Mouse (Mus musculus) liver, embryonic 12.5 days (tissue): ENCODE results near the gene Ror1. TPM values are rescaled to one million over a fixed set of nuclear protein-coding genes. Genes with fewer than 3 reads are reported as not detected.

Experiments
- ATAC-seq: fragments of 200-750 bp; cut with Nextera tagmentation; 2 replicates; pipeline ENCODE4 v1.8.0; 2017; ENCODE audit warnings: moderate number of reproducible peaks, mild to moderate bottlenecking, moderate library complexity
- H3K27ac ChIP-seq: fragments of 300-500 bp; sonication (generic); 2 replicates; pipeline ENCODE4 v1.5.1; 2016; ENCODE audit warnings: mild to moderate bottlenecking
- H3K27me3 ChIP-seq: fragments of 300-500 bp; sonication (generic); replicated peaks from 2 replicates; pipeline ENCODE4 v1.6.1; 2016; ENCODE audit warnings: mild to moderate bottlenecking, moderate library complexity
- H3K36me3 ChIP-seq: fragments of 300-500 bp; sonication (generic); 2 replicates; pipeline ENCODE4 v1.6.1; 2016; ENCODE audit warnings: mild to moderate bottlenecking, moderate library complexity
- H3K4me1 ChIP-seq: fragments of 300-500 bp; sonication (generic); 2 replicates; pipeline ENCODE4 v1.6.1; 2016
- H3K4me2 ChIP-seq: fragments of 300-500 bp; sonication (generic); 2 replicates; pipeline ENCODE4 v1.6.1; 2016; ENCODE audit warnings: mild to moderate bottlenecking, moderate library complexity
- H3K4me3 ChIP-seq: fragments of 300-500 bp; sonication (generic); 2 replicates; pipeline ENCODE4 v1.5.1; 2016; ENCODE audit warnings: mild to moderate bottlenecking, moderate library complexity
- H3K9ac ChIP-seq: fragments of 300-500 bp; sonication (generic); 2 replicates; pipeline ENCODE4 v1.6.1; 2016; ENCODE audit warnings: mild to moderate bottlenecking, moderate library complexity
- H3K9me3 ChIP-seq: fragments of 300-500 bp; sonication (generic); replicated peaks from 2 replicates; pipeline ENCODE4 v1.6.1; 2016; ENCODE audit warnings: mild to moderate bottlenecking, moderate library complexity
- WGBS: fragments of 180-500 bp; shearing (Covaris S2); methylation state at CpG from one replicate; pipeline ENCODE4 v1.1.7; 2016; ENCODE audit not compliant: insufficient replicate concordance; 5-methylcytosine and 5-hydroxymethylcytosine counted together
- polyA plus RNA-seq: library from polyadenylated mRNA; unstranded; fragments of >200 nt; fragmentation: Nextera tagmentation; extraction: Ambion mirVana; gene quantifications from 2 replicates; pipeline ENCODE4 v1.2.1, GENCODE M21; 2016

Ror1 gene
- polyA plus RNA-seq, 1 experiment from 2014 or later, result 1.4 TPM

GRCm38 (mm10) chr4:100171483-100171898 lies 75.9 kb downstream of the Ror1 start:
- Histone ChIP-seq H3K27ac (no peak overlapping the region), H3K9ac (no peak overlapping the region), H3K4me1 (no peaks in the 10 kb centered on the region), H3K36me3 (no peaks in the 10 kb centered on the region), H3K4me3 (no peak overlapping the region), H3K4me2 (no peak overlapping the region), H3K9me3 (no peaks in the 10 kb centered on the region), H3K27me3 (no peaks in the 10 kb centered on the region)
- WGBS, result 64% methylated on average over 5 of the region's 5 CpGs
- ATAC-seq, result no peak

- no peak overlapping the region for H3K4me2 ChIP-seq
- H3K27me3 ChIP-seq, result no peaks in the 10 kb centered on the region
- H3K36me3 ChIP-seq, result no peaks in the 10 kb centered on the region
- no peak overlapping the region for H3K9ac ChIP-seq
- no peak overlapping the region for H3K27ac ChIP-seq
- 76% methylated on average over 7 of the region's 7 CpGs for WGBS
- H3K4me3 ChIP-seq, result no peak overlapping the region
- no peaks in the 10 kb centered on the region for H3K9me3 ChIP-seq
- ATAC-seq, result no peak
- H3K4me1 ChIP-seq, result no peaks in the 10 kb centered on the region
Measured at GRCm38 (mm10) chr4:100175594-100175993, 80.0 kb downstream of the Ror1 start.

GRCm38 (mm10) chr4:100178316-100178715 lies 82.7 kb downstream of the Ror1 start:
- no peak overlapping the region for H3K4me2 ChIP-seq
- H3K27ac ChIP-seq, result no peak overlapping the region
- ATAC-seq, result no peak
- H3K9ac ChIP-seq, result no peak overlapping the region
- WGBS, result 73% methylated on average over 3 of the region's 3 CpGs
- no peaks in the 10 kb centered on the region for H3K36me3 ChIP-seq
- H3K4me1 ChIP-seq, result no peaks in the 10 kb centered on the region
- no peaks in the 10 kb centered on the region for H3K27me3 ChIP-seq
- H3K4me3 ChIP-seq, result no peak overlapping the region
- no peaks in the 10 kb centered on the region for H3K9me3 ChIP-seq

- no peak overlapping the region for H3K9ac ChIP-seq
- no peaks in the 10 kb centered on the region for H3K36me3 ChIP-seq
- no peak overlapping the region for H3K4me2 ChIP-seq
- no peak overlapping the region for H3K27ac ChIP-seq
- no peaks in the 10 kb centered on the region for H3K9me3 ChIP-seq
- H3K27me3 ChIP-seq, result no peaks in the 10 kb centered on the region
- 61% methylated on average over 5 of the region's 5 CpGs for WGBS
- no peak for ATAC-seq
- H3K4me1 ChIP-seq, result no peaks in the 10 kb centered on the region
- no peak overlapping the region for H3K4me3 ChIP-seq
Measured at GRCm38 (mm10) chr4:100181676-100182075, 86.1 kb downstream of the Ror1 start.

GRCm38 (mm10) chr4:100186781-100187180 lies 91.2 kb downstream of the Ror1 start:
- WGBS, result 85% methylated on average over 8 of the region's 8 CpGs
- H3K4me1 ChIP-seq, result peaks cover 10% of the 10 kb centered on the region; the same call in 1 of the 2 replicates

GRCm38 (mm10) chr4:100187563-100188200 lies 92.1 kb downstream of the Ror1 start:
- WGBS, result 46% methylated on average over 6 of the region's 6 CpGs
- Histone ChIP-seq H3K27ac (no peak overlapping the region), H3K27me3 (no peaks in the 10 kb centered on the region), H3K9me3 (no peaks in the 10 kb centered on the region), H3K36me3 (no peaks in the 10 kb centered on the region), H3K9ac (no peak overlapping the region), H3K4me1 (peaks cover 10% of the 10 kb centered on the region; the same call in 1 of the 2 replicates), H3K4me3 (no peak overlapping the region), H3K4me2 (no peak overlapping the region)
- no peak for ATAC-seq

More at GRCm38 (mm10) chr4:100186781-100187180, 91.2 kb downstream of the Ror1 start:
- no peak overlapping the region for H3K27ac ChIP-seq
- ATAC-seq, result no peak
- no peaks in the 10 kb centered on the region for H3K36me3 ChIP-seq
- H3K9me3 ChIP-seq, result no peaks in the 10 kb centered on the region
- H3K4me2 ChIP-seq, result no peak overlapping the region
- H3K9ac ChIP-seq, result no peak overlapping the region
- H3K27me3 ChIP-seq, result no peaks in the 10 kb centered on the region
- H3K4me3 ChIP-seq, result no peak overlapping the region

GRCm38 (mm10) chr4:100188201-100188699 lies 92.7 kb downstream of the Ror1 start:
- H3K9me3 ChIP-seq, result no peaks in the 10 kb centered on the region
- no peak overlapping the region for H3K9ac ChIP-seq
- peaks cover 10% of the 10 kb centered on the region; the same call in 1 of the 2 replicates for H3K4me1 ChIP-seq
- 29% methylated on average over 4 of the region's 4 CpGs for WGBS
- H3K36me3 ChIP-seq, result no peaks in the 10 kb centered on the region
- H3K27me3 ChIP-seq, result no peaks in the 10 kb centered on the region
- no peak for ATAC-seq
- H3K4me2 ChIP-seq, result no peak overlapping the region
- no peak overlapping the region for H3K27ac ChIP-seq
- no peak overlapping the region for H3K4me3 ChIP-seq

- peaks cover 10% of the 10 kb centered on the region; the same call in 1 of the 2 replicates for H3K4me1 ChIP-seq
- H3K4me2 ChIP-seq, result no peak overlapping the region
- H3K27me3 ChIP-seq, result no peaks in the 10 kb centered on the region
- no peak overlapping the region for H3K27ac ChIP-seq
- H3K4me3 ChIP-seq, result no peak overlapping the region
- no peaks in the 10 kb centered on the region for H3K36me3 ChIP-seq
- no peaks in the 10 kb centered on the region for H3K9me3 ChIP-seq
- H3K9ac ChIP-seq, result no peak overlapping the region
- no peak for ATAC-seq
- WGBS, result 22% methylated on average over 6 of the region's 6 CpGs
Measured at GRCm38 (mm10) chr4:100191483-100191882, 95.9 kb downstream of the Ror1 start.

- H3K9me3 ChIP-seq, result no peaks in the 10 kb centered on the region
- H3K36me3 ChIP-seq, result no peaks in the 10 kb centered on the region
- no peak overlapping the region for H3K4me2 ChIP-seq
- H3K27ac ChIP-seq, result no peak overlapping the region
- WGBS, result 58% methylated on average over 3 of the region's 3 CpGs
- no peak for ATAC-seq
- H3K9ac ChIP-seq, result no peak overlapping the region
- H3K4me1 ChIP-seq, result no peaks in the 10 kb centered on the region
- no peak overlapping the region for H3K4me3 ChIP-seq
- H3K27me3 ChIP-seq, result no peaks in the 10 kb centered on the region
Measured at GRCm38 (mm10) chr4:100194136-100194535, 98.5 kb downstream of the Ror1 start.

GRCm38 (mm10) chr4:100196255-100196793 lies 100.7 kb downstream of the Ror1 start:
- H3K4me2 ChIP-seq, result no peak overlapping the region
- no peak overlapping the region for H3K9ac ChIP-seq
- H3K36me3 ChIP-seq, result no peaks in the 10 kb centered on the region
- no peak for ATAC-seq
- 70% methylated on average over 5 of the region's 5 CpGs for WGBS
- H3K27me3 ChIP-seq, result no peaks in the 10 kb centered on the region
- H3K4me3 ChIP-seq, result no peak overlapping the region
- H3K27ac ChIP-seq, result no peak overlapping the region
- H3K9me3 ChIP-seq, result no peaks in the 10 kb centered on the region
- H3K4me1 ChIP-seq, result no peaks in the 10 kb centered on the region

- H3K27ac ChIP-seq, result no peak overlapping the region
- 36% methylated on average over 2 of the region's 2 CpGs for WGBS
- no peaks in the 10 kb centered on the region for H3K9me3 ChIP-seq
- H3K4me3 ChIP-seq, result no peak overlapping the region
- H3K4me2 ChIP-seq, result no peak overlapping the region
- no peaks in the 10 kb centered on the region for H3K36me3 ChIP-seq
- no peak overlapping the region for H3K9ac ChIP-seq
- ATAC-seq, result no peak
- H3K27me3 ChIP-seq, result no peaks in the 10 kb centered on the region
- H3K4me1 ChIP-seq, result no peaks in the 10 kb centered on the region
Measured at GRCm38 (mm10) chr4:100198275-100198674, 102.7 kb downstream of the Ror1 start.

GRCm38 (mm10) chr4:100201322-100201721 lies 105.7 kb downstream of the Ror1 start:
- Histone ChIP-seq H3K27ac (no peak overlapping the region), H3K4me2 (no peak overlapping the region), H3K4me1 (no peaks in the 10 kb centered on the region), H3K4me3 (no peak overlapping the region), H3K9me3 (no peaks in the 10 kb centered on the region), H3K9ac (no peak overlapping the region), H3K36me3 (no peaks in the 10 kb centered on the region), H3K27me3 (no peaks in the 10 kb centered on the region)
- WGBS, result 43% methylated on average over 2 of the region's 2 CpGs
- ATAC-seq, result no peak
